Comparison of ENCODE assay signal across 8 mouse cellular contexts in the genomic region with DNA sequence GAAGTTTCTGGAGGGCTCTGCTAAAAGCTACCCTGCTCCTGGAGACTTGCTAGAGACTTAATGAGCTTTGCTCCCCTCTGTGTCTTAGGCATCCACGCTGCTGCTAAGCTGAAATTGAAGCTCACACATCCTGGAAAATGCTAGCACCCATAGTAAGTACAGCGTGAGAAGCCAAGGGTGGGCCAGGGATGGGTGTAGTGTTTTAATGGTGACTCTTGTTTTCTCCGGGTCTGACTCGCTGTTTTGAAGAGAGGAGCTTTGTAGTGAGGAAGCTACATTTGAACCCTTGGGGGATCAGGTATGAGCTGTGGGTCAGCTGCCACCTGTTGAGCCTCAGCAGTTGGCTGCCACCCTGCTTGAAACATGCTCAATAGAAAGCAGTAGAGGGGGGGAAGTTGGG. TPM values are rescaled to one million over a fixed set of nuclear protein-coding genes. Genes with fewer than 3 reads are reported as not detected.
DNase-seq lines count a peak whose midpoint lies in the region; ATAC-seq and TF ChIP-seq lines count a peak whose summit lies in the region.

No protein-coding gene starts in this region.

- H3K4me2 ChIP-seq in heart, embryonic 14.5 days (ENCODE audit: low read length) = peak overlapping the region; percentile 82
- H3K4me2 ChIP-seq in liver, postnatal 0 days (ENCODE audit: low read depth, low read length) = peak overlapping the region; percentile 87

- TF ChIP-seq RAD21 in MEL (IDR thresholded peaks at IDR 0.05; ENCODE audit: low read depth, low read length) = no peak

- peaks cover 0 to 8% of the 10 kb centered on the region in 2 experiments; a peak in 2 of 4 replicates for H3K36me3 ChIP-seq in MEL (ENCODE audit: control insufficient read depth in 1 of 2, insufficient read depth in 2 of 2, low read length in 2 of 2)
- peaks cover 9% of the 10 kb centered on the region for H3K36me3 ChIP-seq in heart, embryonic 14.5 days (ENCODE audit: control insufficient read depth, insufficient read depth, low read length)
- no peaks in the 10 kb centered on the region for H3K36me3 ChIP-seq in liver, postnatal 0 days (replicated peaks; ENCODE audit: insufficient read depth, low read length)

- TF ChIP-seq POLR2A in MEL (IDR thresholded peaks at IDR 0.05; ENCODE audit: control insufficient read depth in 1 of 2, insufficient read depth in 1 of 2, low read depth in 1 of 2, low read length in 2 of 2, poor library complexity in 1 of 2) = no peak

- intact Hi-C loops in heart, postnatal 10 days (cut with DNase I) = loop anchor here (2.0 kb wide), 1 partner anchor 37 kb away; no protein-coding TSS in a partner anchor

- TF ChIP-seq EP300 in MEL (IDR thresholded peaks at IDR 0.05; ENCODE audit: low read depth in 1 of 2, low read length in 2 of 2) = no peak
- TF ChIP-seq EP300 in liver, postnatal 0 days (IDR thresholded peaks at IDR 0.05; ENCODE audit: low read depth) = no peak

- H3K4me1 ChIP-seq in MEL (ENCODE audit: control insufficient read depth in 1 of 2, insufficient read depth in 2 of 2, low read length in 2 of 2) = peaks cover 10 to 14% of the 10 kb centered on the region in 2 experiments
- H3K4me1 ChIP-seq in heart, embryonic 14.5 days (ENCODE audit: control insufficient read depth in 2 of 2, insufficient read depth in 2 of 2, low read length in 2 of 2) = peaks cover 5 to 11% of the 10 kb centered on the region in 2 experiments; a peak in 3 of 4 replicates
- H3K4me1 ChIP-seq in liver, postnatal 0 days (ENCODE audit: insufficient read depth) = peaks cover 11% of the 10 kb centered on the region

- peak overlapping the region; percentile 76 for H3K9ac ChIP-seq in MEL (ENCODE audit: control insufficient read depth, low read depth, low read length, poor library complexity, severe bottlenecking)
- peak overlapping the region; percentile 76 for H3K9ac ChIP-seq in heart, embryonic 14.5 days (ENCODE audit: low read length)
- peak overlapping the region; percentile 82 for H3K9ac ChIP-seq in liver, postnatal 0 days (replicated peaks)

- WGBS in heart, embryonic 14.5 days = 6% methylated on average over 4 of the region's 4 CpGs
- 7% methylated on average over 4 of the region's 4 CpGs for WGBS in liver, postnatal 0 days (ENCODE audit: insufficient replicate concordance)

- peaks cover 3% of the 10 kb centered on the region; the same call in 1 of the 2 replicates for H3K79me2 ChIP-seq in MEL (ENCODE audit: control insufficient read depth, insufficient read depth, low read length, poor library complexity)

- no peak for TF ChIP-seq CTCF in MEL (IDR thresholded peaks at IDR 0.05 in 2 of 3, conservative IDR thresholded peaks at IDR 0.05 in 1 of 3; ENCODE audit: control insufficient read depth in 1 of 3, insufficient read depth in 1 of 3, low read depth in 2 of 3, low read length in 3 of 3, poor library complexity in 1 of 3, severe bottlenecking in 1 of 3)
- no peak for TF ChIP-seq CTCF in liver, postnatal 0 days (IDR thresholded peaks at IDR 0.05; ENCODE audit: low read depth)

- peak; percentile 91 for DNase-seq in heart, adult 11 months
- no peak for DNase-seq in heart, postnatal 10 days
- no peak for DNase-seq in MEL (ENCODE audit: low read depth, low spot score)
- DNase-seq in liver, postnatal 0 days = no peak
- DNase-seq in frontal cortex, adult 2 months (ENCODE audit: extremely low spot score in 1 of 2, low spot score in 1 of 2) = no peak
- DNase-seq in adrenal gland, postnatal 25 days = no peak
- DNase-seq in gastrocnemius, postnatal 10 days = no peak

- H3K9me3 ChIP-seq in MEL (replicated peaks; ENCODE audit: insufficient read depth, low read length) = no peaks in the 10 kb centered on the region
- H3K9me3 ChIP-seq in heart, embryonic 14.5 days (ENCODE audit: control insufficient read depth, low read length) = no peaks in the 10 kb centered on the region
- H3K9me3 ChIP-seq in liver, postnatal 0 days (ENCODE audit: low read length) = no peaks in the 10 kb centered on the region

- no peak for ATAC-seq in heart, embryonic 14.5 days (ENCODE audit: insufficient number of reproducible peaks, insufficient read depth, low FRiP score, low read depth)
- ATAC-seq in liver, postnatal 0 days = peak; percentile 26

- H3K27me3 ChIP-seq in MEL (ENCODE audit: control insufficient read depth in 1 of 2, insufficient read depth in 2 of 2, low read length in 2 of 2) = no peaks in the 10 kb centered on the region
- H3K27me3 ChIP-seq in heart, embryonic 14.5 days (ENCODE audit: control insufficient read depth, insufficient read depth, low read length) = no peaks in the 10 kb centered on the region
- no peaks in the 10 kb centered on the region for H3K27me3 ChIP-seq in liver, postnatal 0 days (ENCODE audit: insufficient read depth, low read length)

- peak overlapping the region; percentile 2; the same call in 1 of the 2 replicates for H3K27ac ChIP-seq in MEL (ENCODE audit: control insufficient read depth, low read depth, low read length)
- H3K27ac ChIP-seq in heart, embryonic 14.5 days (replicated peaks in 1 of 2; ENCODE audit: control insufficient read depth in 1 of 2, insufficient read depth in 1 of 2, low read depth in 2 of 2, low read length in 2 of 2) = peak overlapping the region; percentile 66 to 79
- H3K27ac ChIP-seq in liver, postnatal 0 days (ENCODE audit: low read depth) = peak overlapping the region; percentile 71

- H3K4me3 ChIP-seq in MEL (ENCODE audit: control insufficient read depth in 1 of 2, insufficient read depth in 1 of 2, low read depth in 2 of 2, low read length in 2 of 2) = peak overlapping the region; percentile 65 to 83
- peak overlapping the region; percentile 57 to 63 for H3K4me3 ChIP-seq in heart, embryonic 14.5 days (ENCODE audit: control insufficient read depth in 1 of 2, insufficient read depth in 1 of 2, low read depth in 1 of 2, low read length in 2 of 2)
- H3K4me3 ChIP-seq in liver, postnatal 0 days (ENCODE audit: low read depth, low read length) = peak overlapping the region; percentile 66

TF ChIP-seq in MEL, 35 proteins besides CTCF, POLR2A, EP300 and RAD21:
- TF ChIP-seq NELFE (IDR thresholded peaks at IDR 0.05; ENCODE audit: low read depth, low read length) = no peak
- 0 out of 2 replicates have a peak, but pooled peaks have one; percentile 74 for TF ChIP-seq CHD1 (IDR thresholded peaks at IDR 0.05; ENCODE audit: low read depth, low read length)
- 0 out of 2 replicates have a peak, but pooled peaks have one; percentile 18 for TF ChIP-seq MAZ (IDR thresholded peaks at IDR 0.05; ENCODE audit: low read depth, low read length)
- TF ChIP-seq MEF2A (IDR thresholded peaks at IDR 0.05; ENCODE audit: extremely low read depth, insufficient replicate concordance, low read depth, low read length, poor library complexity, severe bottlenecking) = no peak
TF ChIP-seq in MEL: peak in this region for 2.

RNA-seq across cellular contexts. Expression of a gene that starts 0.6 kb away (rescaled TPM):
- 10 to 100 TPM; 74.7 to 78.4 TPM for total RNA-seq in heart, postnatal 10 days (2021)
- total RNA-seq in MEL (2012; rRNA removed) = 16.3 and 19.0 TPM in 2 replicates
- 10 to 100 TPM in 1 of 2 experiments, not detected in 1; 24.7 TPM for polyA plus RNA-seq in MEL (2012; ENCODE audit: insufficient read depth in 1 of 2, insufficient read length in 2 of 2, low read depth in 1 of 2, low replicate concordance in 2 of 2, missing spikeins in 1 of 2)
- polyA plus RNA-seq in heart, embryonic 14.5 days (2014; fragmentation: Nextera tagmentation; extraction: Ambion mirVana) = 63.1 and 69.9 TPM in 2 replicates
- polyA plus RNA-seq in liver, postnatal 0 days (2015; fragmentation: Nextera tagmentation; extraction: Ambion mirVana) = 16.0 and 18.0 TPM in 2 replicates
- 43.8 and 45.7 TPM in 2 replicates for polyA plus RNA-seq in frontal cortex, adult 2 months (2012; rRNA removed)
- 29.8 and 41.6 TPM in 2 replicates for total RNA-seq in adrenal gland, postnatal 25 days (2021)
- total RNA-seq in gastrocnemius, postnatal 10 days (2021) = 10 to 100 TPM; 61.0 to 61.6 TPM

RNA-seq across cellular contexts. Expression of a gene that starts 49.1 kb away (rescaled TPM):
- total RNA-seq in heart, postnatal 10 days (2021) = 1 to 10 TPM in 1 of 2 experiments, under 1 TPM in 1; 0.79 to 1.9 TPM
- total RNA-seq in MEL (2012; rRNA removed) = not detected in 2 replicates
- not detected for polyA plus RNA-seq in MEL (2012; ENCODE audit: insufficient read depth in 1 of 2, insufficient read length in 2 of 2, low read depth in 1 of 2, low replicate concordance in 2 of 2, missing spikeins in 1 of 2)
- polyA plus RNA-seq in heart, embryonic 14.5 days (2014; fragmentation: Nextera tagmentation; extraction: Ambion mirVana) = 0.23 and 0.34 TPM in 2 replicates
- polyA plus RNA-seq in liver, postnatal 0 days (2015; fragmentation: Nextera tagmentation; extraction: Ambion mirVana) = not detected in 2 replicates
- polyA plus RNA-seq in frontal cortex, adult 2 months (2012; rRNA removed) = 0.59 and 0.64 TPM in 2 replicates
- total RNA-seq in adrenal gland, postnatal 25 days (2021) = 14.1 and 16.8 TPM in 2 replicates
- total RNA-seq in gastrocnemius, postnatal 10 days (2021) = 1 to 10 TPM in 1 of 2 experiments, under 1 TPM in 1; 0.90 to 1.2 TPM

RNA-seq across cellular contexts. Expression of a gene that starts 54.5 kb away (rescaled TPM):
- not detected for total RNA-seq in heart, postnatal 10 days (2021)
- total RNA-seq in MEL (2012; rRNA removed) = not detected in 2 replicates
- polyA plus RNA-seq in MEL (2012; ENCODE audit: insufficient read depth in 1 of 2, insufficient read length in 2 of 2, low read depth in 1 of 2, low replicate concordance in 2 of 2, missing spikeins in 1 of 2) = not detected
- polyA plus RNA-seq in heart, embryonic 14.5 days (2014; fragmentation: Nextera tagmentation; extraction: Ambion mirVana) = not detected in 2 replicates
- not detected in 2 replicates for polyA plus RNA-seq in liver, postnatal 0 days (2015; fragmentation: Nextera tagmentation; extraction: Ambion mirVana)
- 0.08 and 0.11 TPM in 2 replicates for polyA plus RNA-seq in frontal cortex, adult 2 months (2012; rRNA removed)
- not detected in 2 replicates for total RNA-seq in adrenal gland, postnatal 25 days (2021)
- total RNA-seq in gastrocnemius, postnatal 10 days (2021) = not detected

Comparison
In these comparisons a context has a peak if more than half of its experiments do, and no peak if none do; other contexts are left out.
1. H3K27ac ChIP-seq: peak in every context shown above with its lines; median percentile 72 in heart, embryonic 14.5 days; 71 in liver, postnatal 0 days; 2 in MEL.